Mouse (Mus musculus) G1E (cell line): ENCODE results near the gene Atp10a.

ENCODE experiments used
- CTCF ChIP-seq: IDR thresholded peaks from 2 replicates; pipeline ENCODE4 v1.5.1; 2012; ENCODE audit warnings: low read depth, low read length, inconsistent platforms, mixed read lengths
- GATA1 ChIP-seq: IDR thresholded peaks from 2 replicates; pipeline ENCODE4 v1.6.1; 2012; ENCODE audit warnings: borderline replicate concordance, low read length, inconsistent platforms, mixed read lengths
- GATA2 ChIP-seq: IDR thresholded peaks from 2 replicates; pipeline ENCODE4 v1.6.1; 2012; ENCODE audit warnings: low read depth, low read length, inconsistent platforms, borderline replicate concordance
- POLR2AphosphoS5 ChIP-seq: IDR thresholded peaks from 2 replicates; pipeline ENCODE4 v1.6.1; 2012; ENCODE audit warnings: low read depth, low read length, inconsistent platforms; ENCODE audit not compliant: insufficient replicate concordance
- TAL1 ChIP-seq: conservative IDR thresholded peaks from 2 replicates; pipeline ENCODE4 v1.6.1; 2012; ENCODE audit warnings: low read depth, low read length, inconsistent platforms, mixed read lengths

GRCm38 (mm10) chr7:58873676-58874075 lies 217.7 kb downstream of the Atp10a start:
- TF ChIP-seq CTCF (no peak), GATA1 (no peak), GATA2 (no peak), TAL1 (no peak), POLR2AphosphoS5 (no peak)
